Mouse (Mus musculus): Measurements from ENCODE around the gene Farp2.
"Not testable (repeated sequence)": the region's sequence is repeated elsewhere in the genome, so short reads cannot be mapped to it uniquely, and the experiment has no call there.

Farp2 gene

DNA sequence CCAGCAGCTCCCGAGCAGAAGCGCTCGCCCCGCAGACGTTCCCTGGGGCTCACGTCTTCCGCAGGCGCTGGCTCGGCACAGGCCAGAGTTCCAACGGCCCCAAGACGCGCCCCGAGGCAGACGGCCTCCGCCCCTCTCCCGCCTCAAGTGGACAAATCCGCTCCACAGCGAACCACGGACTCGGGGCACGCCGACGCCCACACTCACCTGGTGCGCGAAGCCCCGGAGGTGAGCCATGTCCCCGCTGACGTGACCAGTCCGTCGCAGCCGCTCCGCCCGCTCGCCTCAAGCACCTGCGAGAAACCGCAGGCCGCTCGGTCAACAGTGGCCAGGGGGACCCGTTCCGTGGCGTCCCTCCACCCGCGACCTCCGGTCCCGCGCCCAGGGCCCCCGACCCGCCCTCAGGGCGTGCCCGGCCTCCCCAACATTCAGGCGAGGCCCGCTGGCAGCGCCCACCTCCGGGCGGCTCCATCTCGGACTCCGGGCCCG lies 123.3 kb downstream of the Farp2 start:
- DNase-seq (ENCODE audit: low spot score): peak; percentile 41

DNA sequence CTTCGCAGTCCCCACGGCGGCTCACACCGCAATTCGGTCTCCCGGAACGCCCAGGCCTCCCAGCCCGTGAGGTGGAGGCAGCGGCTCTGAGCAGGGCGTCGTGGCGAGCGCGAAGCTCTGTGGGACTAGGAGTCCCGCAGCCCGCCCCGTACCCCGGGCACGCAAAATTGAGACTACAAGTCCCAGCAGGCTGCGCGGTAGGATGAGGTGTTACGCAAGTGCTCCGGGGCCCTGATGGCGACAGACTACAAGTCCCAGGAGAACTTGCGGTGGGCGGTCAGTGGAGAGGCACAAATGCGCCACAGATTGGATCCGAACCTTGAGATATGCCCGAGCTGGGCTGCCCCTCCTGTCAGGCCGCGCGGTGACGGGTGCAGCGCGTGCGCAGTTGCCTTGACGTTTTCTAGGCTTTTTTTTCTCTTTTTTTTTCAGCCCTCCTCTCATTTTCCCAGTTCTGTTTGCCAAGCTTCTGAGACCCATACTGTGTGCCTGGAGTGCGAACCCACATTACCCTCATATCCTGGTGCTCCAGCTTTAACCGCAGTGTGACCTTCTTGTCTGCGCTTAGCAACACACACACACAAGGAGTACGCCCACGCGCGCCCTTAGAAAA lies 123.8 kb downstream of the Farp2 start:
- peak; percentile 100 for DNase-seq (ENCODE audit: low spot score)

DNA sequence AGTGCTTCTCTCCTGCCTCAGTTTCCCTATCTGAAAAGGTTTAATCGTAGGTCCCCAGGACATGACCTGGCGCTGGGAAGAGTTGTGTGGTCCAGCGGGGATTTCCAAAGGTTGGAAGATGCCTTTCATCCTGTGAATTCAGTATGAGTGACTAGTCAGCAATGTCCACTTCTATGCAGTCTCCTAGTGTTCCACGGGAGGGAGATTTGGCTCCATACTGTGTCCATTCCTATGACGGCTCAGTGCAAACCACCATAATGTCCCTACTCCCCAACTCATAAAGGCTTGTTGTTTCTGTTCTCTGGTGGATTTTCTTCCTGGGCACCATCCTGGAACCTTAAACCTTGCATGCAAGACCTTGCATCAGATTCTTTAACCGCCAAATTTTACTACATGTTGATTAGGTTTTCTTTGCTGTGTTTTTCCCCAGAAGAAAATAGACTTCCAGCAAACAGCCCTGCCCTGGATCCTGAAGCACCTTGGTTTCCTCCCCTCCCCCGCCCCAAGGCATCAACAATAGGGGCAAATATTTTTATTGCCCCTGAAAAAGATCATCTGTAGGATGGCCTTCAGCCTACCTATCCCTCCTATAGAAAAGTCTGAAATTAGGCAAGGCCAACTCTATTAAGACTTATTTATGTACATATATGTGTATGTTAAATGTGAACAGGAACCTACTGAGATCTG lies 124.5 kb downstream of the Farp2 start:
- DNase-seq (ENCODE audit: low spot score): peak; percentile 32

DNA sequence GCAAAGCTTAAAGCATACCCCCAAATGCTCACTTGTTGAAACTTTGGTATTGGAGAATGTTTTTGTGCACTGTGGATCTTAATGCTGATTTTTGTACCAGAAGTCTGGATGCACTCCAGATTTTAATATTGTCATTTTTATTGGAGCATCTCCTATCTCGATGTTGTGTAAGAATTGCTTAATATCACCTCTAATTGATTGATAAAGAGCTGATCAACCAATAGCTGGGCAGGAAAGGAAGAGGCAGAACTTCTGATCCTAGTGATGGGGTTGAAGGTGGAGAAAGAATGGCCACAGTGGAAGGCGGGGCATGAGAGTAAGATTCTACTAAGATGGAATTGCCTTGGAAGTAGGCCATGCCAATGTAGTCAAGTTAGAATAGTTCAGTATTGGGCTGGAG lies 130.1 kb downstream of the Farp2 start:
- no peak for DNase-seq (ENCODE audit: low spot score)

DNA sequence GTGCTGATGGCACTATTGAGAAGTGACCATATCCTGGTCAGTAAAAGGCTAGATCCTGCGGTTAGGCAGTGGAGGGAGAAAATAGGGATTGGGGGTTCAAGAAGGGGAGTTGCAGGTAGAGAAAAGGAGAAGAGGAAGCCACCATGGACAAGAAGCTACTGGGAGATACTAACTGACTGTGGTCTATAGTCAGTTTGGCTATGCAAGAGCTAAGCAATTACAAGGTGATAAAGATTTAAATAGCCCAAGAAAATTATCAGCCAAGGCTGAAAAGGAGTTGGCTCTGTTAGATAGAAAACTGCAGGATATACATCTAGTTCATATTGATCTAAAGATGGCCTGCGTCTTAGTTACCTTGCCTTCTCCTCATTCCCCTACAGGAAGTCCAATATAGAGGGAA lies 130.8 kb downstream of the Farp2 start:
- DNase-seq (ENCODE audit: low spot score): no peak

DNA sequence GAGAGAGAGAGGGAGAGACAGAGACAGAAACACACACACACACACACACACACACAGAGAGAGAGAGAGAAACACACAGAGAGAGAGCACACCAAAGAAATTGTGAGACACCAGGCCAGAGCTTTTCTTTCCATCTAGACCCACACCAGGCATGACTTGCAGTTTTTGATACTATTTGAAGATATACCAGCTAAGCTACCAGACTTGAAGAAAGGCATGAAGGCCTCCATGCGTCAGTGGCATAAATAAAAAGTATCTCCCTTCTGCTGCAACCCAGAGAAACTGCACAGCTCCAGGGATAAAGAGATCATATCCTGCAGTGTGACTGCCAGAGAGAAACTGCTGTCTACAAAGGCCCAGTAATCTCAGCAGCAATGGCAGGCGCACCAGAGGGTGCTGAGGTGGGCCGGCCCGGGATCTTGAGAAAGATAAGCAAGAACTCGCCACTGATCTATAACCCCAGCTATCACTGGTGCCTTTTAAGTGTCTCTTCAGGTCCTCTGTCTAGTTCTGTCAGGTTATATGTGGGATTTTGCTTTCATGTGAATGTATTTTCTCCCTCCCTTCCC lies 137.8 kb downstream of the Farp2 start:
- no peak for DNase-seq (ENCODE audit: low spot score)

DNA sequence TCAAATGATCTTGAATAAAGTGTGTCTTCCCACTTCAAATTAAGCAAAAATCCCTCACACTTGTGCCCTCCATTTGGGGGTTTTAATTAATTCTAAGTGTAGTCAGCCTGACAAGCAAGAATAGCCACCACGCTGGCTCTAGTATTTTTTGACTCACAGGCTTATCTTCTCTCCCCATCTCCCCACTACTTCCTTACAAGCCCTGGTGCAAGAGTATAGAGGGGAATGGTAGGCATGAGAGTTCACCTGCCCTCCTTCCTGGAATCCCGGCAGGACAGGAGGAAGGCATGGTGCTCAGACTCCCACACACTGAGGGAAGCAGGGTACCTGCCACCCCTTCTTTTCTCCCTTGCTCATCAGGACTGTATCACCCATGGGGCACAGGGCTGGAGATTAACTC lies 142.4 kb downstream of the Farp2 start:
- DNase-seq (ENCODE audit: low spot score): no peak

DNA sequence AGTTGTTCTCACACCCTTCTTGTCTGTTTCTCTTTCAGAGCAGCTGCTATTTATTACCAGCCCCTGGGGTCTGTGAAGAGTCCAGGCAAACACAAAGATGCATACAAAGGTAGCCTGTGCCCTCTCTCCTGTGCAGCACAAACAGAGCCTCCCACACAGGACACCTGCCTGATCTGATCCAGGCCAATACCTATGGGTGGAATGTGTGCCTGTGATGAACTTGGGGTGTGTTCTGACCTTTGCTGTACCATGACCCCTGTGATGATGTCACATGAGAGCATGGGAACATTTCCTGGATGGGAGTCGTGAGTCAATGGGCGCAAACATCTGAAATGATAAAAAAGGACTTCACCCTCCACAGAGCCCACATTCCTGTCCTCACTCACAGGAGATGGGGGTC lies 142.9 kb downstream of the Farp2 start:
- DNase-seq (ENCODE audit: low spot score): no peak

DNA sequence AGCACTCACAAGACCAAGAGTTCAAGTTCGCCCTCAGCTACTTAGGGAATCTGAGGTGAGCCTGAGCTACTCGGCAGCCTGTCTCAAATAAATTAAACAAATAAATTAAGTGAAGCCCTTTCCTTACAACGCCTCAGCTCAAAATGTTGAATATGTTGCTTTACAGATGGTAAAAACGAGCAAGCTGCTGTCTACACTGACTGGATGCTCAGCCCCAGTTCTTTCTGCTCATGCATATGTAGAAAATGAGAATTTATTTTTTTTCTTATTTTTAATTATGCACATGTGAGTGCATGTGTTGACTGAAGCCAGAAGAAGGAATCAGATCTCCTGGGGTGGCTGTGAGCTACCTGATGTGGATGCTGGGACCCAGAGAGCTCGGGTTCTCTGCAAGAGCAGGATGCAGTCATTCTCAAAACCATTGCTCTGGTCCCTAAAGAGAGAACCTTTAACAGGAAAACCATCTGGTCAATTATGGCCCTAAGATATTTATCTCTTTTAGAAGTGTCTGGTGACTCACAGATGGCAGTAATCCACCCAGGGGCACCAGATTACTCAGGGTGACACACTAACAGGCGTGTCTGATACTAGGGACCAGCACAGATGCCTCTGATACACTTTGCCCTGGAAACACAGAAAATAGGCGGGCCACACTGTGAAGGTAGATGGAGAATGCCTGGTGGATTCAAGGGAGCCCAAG lies 144.6 kb downstream of the Farp2 start:
- no peak for DNase-seq (ENCODE audit: low spot score)

DNA sequence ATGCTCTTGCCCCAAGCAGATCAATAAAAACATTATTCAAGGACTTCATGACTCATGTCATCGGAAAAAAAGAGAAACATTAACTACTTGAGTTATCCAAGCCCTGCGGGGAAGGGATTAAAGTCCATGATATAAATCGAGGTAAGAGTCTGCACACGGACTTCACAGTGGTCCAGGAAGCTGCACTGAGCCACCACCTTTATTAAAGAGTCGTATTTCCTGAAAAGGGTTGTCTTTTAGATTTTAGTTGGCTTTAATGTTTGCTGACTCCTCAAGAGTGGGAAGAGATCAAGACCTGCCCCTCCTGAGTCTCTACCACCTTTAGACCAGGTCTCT lies 145.1 kb downstream of the Farp2 start:
- no peak for DNase-seq (ENCODE audit: low spot score)

DNA sequence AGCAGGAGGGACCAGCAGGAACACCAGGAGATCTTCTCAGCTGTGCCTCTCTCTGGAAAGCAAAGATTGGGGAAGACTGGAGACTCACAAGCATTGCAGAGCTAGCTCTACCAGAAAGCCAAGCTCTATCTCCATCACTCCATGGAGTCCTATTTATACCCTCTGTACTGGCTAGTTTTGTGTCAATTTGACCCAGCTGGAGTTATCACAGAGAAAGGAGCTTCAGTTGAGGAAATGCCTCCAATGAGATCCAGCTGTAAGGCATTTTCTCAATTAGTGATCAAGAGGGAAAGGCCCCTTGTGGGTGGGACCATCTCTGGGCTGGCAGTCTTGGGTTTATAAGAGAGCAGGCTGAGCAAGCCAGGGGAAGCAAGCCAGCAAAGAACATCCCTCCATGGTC lies 146.7 kb downstream of the Farp2 start, which contains the start of gene Stk25:
TSS of gene Stk25 (minus strand) at position 101 of the 400 bp plus-strand sequence.
- not testable (repeated sequence) for DNase-seq (ENCODE audit: low spot score)

DNA sequence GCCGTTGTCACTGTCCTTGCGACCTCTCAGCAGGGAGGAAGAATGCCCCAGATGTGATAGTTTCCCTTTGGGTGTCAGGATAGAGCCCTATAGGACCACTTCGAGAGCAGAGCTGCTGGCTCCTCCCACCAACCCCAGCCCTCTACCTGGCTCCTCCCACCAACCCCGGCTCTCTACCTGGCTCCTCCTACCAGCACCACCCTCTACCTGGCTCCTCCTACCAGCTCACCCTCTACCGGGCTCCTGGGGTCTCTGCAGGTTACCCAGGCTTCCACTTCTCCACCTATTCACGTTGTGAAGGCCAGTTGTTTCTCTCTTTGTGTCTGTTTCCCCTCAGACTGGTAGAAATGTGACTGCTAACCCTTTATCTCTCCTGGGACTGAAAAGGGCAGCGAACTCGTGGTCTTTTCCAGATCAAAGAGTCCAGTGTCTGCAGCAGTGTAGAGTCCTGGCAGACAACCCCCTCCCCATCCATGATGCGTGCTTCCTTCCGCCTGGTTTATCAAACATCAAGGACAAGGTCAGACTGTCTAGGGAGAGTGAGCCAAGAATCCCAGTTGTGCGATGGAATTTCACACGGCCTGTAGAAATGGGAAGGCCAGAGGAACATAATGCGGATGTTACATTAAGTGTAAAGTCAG lies 156.0 kb downstream of the Farp2 start:
- peak; percentile 35 for DNase-seq (ENCODE audit: low spot score)

DNA sequence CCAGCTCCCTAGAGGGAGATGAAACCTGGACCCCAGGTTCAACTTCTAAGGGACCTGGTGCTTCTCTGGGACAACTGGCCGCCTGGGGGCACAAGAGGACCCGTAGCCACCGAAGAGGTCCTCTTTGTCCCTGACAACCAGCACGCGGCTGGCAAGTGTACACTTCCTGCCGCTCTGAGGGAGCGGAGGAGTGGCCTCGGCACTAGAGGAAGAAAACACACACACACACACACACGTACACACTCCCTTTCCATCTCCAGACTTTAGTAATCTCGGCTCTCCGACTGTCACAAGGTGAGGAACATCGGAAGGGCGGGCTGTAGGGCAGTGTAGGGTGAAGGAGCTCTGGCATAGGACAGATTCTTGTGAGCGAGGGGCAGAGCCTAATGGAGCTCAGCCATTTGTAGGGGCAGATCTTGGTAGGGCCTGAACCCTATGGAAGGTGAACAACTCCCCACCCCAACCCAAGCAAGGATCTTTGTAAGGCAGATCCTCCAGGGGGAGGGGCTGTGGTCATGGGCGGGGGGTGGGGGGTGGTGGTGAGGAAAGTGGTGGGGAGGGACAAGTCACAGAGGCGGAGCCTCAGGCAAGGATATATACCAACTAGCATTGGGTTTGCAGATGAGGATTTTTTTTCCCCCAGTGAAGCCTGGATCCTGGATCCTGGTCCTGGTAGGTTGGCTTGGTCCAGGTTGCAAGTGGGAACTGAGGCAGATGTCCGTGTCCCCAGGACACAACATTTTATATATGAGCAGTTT lies 157.1 kb downstream of the Farp2 start:
- peak; percentile 89 for DNase-seq (ENCODE audit: low spot score)

DNA sequence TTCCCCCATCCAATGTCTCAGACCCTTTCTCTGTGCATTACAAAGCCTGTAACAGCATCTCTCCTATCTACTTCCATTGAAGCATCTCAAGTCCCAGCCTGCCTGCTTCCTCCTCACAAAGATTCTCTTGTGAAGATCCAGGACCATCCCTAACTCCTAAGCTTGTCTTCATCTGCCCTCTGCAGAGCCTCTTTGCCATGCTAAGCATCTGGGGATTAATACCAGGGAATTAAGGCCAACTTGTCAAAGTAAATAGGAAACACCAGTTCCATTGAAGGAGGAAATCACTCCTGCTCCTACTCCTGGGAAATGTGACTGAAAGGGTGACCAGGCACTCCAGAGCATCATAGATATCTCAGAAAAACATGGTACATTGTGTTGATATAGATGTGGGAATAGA lies 158.1 kb downstream of the Farp2 start:
- DNase-seq (ENCODE audit: low spot score): no peak

Measured in embryo, embryonic 10 days (tissue).